Mouse (Mus musculus): ENCODE measurements around the gene Zfand6. TPM values are rescaled to one million over a fixed set of nuclear protein-coding genes. Genes with fewer than 3 reads are reported as not detected.

Gene Zfand6
- total and polyA plus RNA-seq, 2 experiments = 94.2 to 134 TPM

DNA sequence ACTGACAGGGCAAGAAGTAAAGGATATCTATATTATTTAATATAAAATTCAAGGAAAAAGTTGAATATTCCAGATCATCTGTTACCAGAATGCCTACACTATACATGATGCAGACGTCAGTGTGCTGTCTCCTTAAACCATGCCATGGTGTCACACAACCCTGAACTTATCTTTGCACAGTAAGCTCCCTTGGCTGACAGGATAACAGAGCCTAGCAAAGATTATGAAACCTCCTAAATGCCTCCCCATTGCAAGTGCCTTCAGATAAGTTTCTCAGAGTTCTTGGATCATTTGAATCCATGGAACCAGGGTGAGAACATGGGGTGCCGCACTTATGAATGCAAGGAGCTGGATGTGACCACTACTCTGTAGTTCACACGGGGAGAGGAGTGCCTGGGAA lies 57.9 kb downstream of the Zfand6 start:
- H3K4me3 ChIP-seq (ENCODE audit: insufficient read depth, low read depth, low read length) = no peak overlapping the region
- 91% methylated on average over 3 of the region's 3 CpGs for WGBS
- no peak for DNase-seq (ENCODE audit: extremely low read depth, low read depth, low spot score)
- H3K27ac ChIP-seq (replicated peaks; ENCODE audit: insufficient read depth, low read depth, low read length) = no peak overlapping the region
- no peak overlapping the region for H3K9ac ChIP-seq (ENCODE audit: low read depth, low read length)
- H3K4me1 ChIP-seq (ENCODE audit: control insufficient read depth, insufficient read depth, low read length) = peaks cover 5% of the 10 kb centered on the region; the same call in 1 of the 2 replicates
- no peak for TF ChIP-seq CTCF (IDR thresholded peaks at IDR 0.05; ENCODE audit: low read depth, low read length)
- TF ChIP-seq POLR2A (IDR thresholded peaks at IDR 0.05; ENCODE audit: extremely low read depth, insufficient read depth, low read length) = no peak
- peaks cover 3% of the 10 kb centered on the region; the same call in 1 of the 2 replicates for H3K79me2 ChIP-seq (ENCODE audit: control insufficient read depth, insufficient read depth, low read length)
- H3K36me3 ChIP-seq (ENCODE audit: control insufficient read depth, insufficient read depth, low read length) = peaks cover 28% of the 10 kb centered on the region
- H3K27me3 ChIP-seq (ENCODE audit: control insufficient read depth, insufficient read depth, low read length) = no peaks in the 10 kb centered on the region

DNA sequence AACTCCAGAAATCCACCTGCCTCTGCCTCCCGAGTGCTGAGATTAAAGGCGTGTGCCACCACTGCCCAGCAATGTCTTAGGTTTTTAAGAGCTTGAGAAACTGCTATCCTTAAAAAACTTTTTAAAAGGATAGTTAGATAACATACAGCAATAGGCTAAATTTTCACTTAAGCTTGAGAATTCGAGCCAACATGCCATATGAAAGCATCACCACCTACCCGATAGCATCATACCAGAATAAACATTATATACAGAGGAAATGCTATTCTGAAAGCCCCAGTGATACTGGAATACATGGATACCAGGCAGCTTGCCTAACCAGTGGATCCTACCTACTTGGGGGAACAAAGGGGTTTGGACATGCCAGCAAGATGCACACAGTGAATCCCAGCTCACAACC lies 66.0 kb downstream of the Zfand6 start:
- 96% methylated on average over 4 of the region's 4 CpGs for WGBS
- TF ChIP-seq POLR2A (IDR thresholded peaks at IDR 0.05; ENCODE audit: extremely low read depth, insufficient read depth, low read length) (no peak), CTCF (IDR thresholded peaks at IDR 0.05; ENCODE audit: low read depth, low read length) (no peak)
- Histone ChIP-seq H3K36me3 (ENCODE audit: control insufficient read depth, insufficient read depth, low read length) (peaks cover 23% of the 10 kb centered on the region), H3K27me3 (ENCODE audit: control insufficient read depth, insufficient read depth, low read length) (no peaks in the 10 kb centered on the region), H3K4me1 (ENCODE audit: control insufficient read depth, insufficient read depth, low read length) (no peaks in the 10 kb centered on the region), H3K79me2 (ENCODE audit: control insufficient read depth, insufficient read depth, low read length) (no peaks in the 10 kb centered on the region; the same call in 1 of the 2 replicates), H3K27ac (replicated peaks; ENCODE audit: insufficient read depth, low read depth, low read length) (no peak overlapping the region), H3K9ac (ENCODE audit: low read depth, low read length) (no peak overlapping the region), H3K4me3 (ENCODE audit: insufficient read depth, low read depth, low read length) (no peak overlapping the region)
- DNase-seq (ENCODE audit: extremely low read depth, low read depth, low spot score) = no peak

DNA sequence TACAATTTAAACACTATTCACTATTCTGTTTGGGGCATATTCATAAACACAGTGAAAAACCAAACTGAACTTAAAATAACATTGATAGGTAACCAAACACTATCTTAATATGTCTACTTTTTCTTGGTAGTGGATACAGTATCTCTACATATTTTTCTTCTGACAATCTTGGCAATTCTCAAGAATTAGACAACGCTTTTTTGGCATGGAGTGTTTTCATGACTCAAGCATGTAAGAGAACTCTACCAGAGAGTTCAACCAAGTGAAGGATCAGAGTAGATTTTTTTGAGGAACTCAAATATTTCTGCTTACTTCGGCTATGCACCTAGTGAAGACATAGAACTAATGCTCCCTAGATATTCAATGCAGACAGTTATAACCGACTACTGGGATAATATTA lies 68.8 kb downstream of the Zfand6 start:
- H3K4me3 ChIP-seq (ENCODE audit: insufficient read depth, low read depth, low read length) = no peak overlapping the region
- no peaks in the 10 kb centered on the region for H3K4me1 ChIP-seq (ENCODE audit: control insufficient read depth, insufficient read depth, low read length)
- no peaks in the 10 kb centered on the region for H3K27me3 ChIP-seq (ENCODE audit: control insufficient read depth, insufficient read depth, low read length)
- H3K79me2 ChIP-seq (ENCODE audit: control insufficient read depth, insufficient read depth, low read length) = no peaks in the 10 kb centered on the region; the same call in 1 of the 2 replicates
- 93% methylated on average over 3 of the region's 3 CpGs for WGBS
- no peak for DNase-seq (ENCODE audit: extremely low read depth, low read depth, low spot score)
- H3K36me3 ChIP-seq (ENCODE audit: control insufficient read depth, insufficient read depth, low read length) = peaks cover 47% of the 10 kb centered on the region
- H3K27ac ChIP-seq (replicated peaks; ENCODE audit: insufficient read depth, low read depth, low read length) = no peak overlapping the region
- no peak overlapping the region for H3K9ac ChIP-seq (ENCODE audit: low read depth, low read length)
- TF ChIP-seq POLR2A (IDR thresholded peaks at IDR 0.05; ENCODE audit: extremely low read depth, insufficient read depth, low read length) (no peak), CTCF (IDR thresholded peaks at IDR 0.05; ENCODE audit: low read depth, low read length) (no peak)

DNA sequence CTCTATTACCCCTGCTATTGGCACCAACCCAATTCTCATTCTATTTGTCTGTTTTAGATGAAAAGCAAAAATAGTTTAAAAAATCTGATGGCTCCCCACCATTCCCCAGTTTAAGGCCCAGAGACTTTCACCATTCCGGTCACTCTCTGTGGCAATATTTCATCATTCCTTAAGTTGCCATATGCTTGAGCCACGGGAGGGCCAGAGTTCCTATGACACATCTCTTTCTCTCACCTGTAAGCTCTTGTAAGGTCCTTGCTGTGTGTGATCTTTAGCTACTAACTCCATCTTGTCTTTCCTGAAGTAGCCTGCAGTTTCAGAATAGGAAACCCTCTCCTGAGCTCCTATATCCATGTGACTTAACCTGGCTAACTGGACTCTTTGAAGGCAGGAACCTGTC lies 70.8 kb downstream of the Zfand6 start:
- 97% methylated on average over 2 of the region's 2 CpGs for WGBS
- TF ChIP-seq CTCF (IDR thresholded peaks at IDR 0.05; ENCODE audit: low read depth, low read length) (no peak), POLR2A (IDR thresholded peaks at IDR 0.05; ENCODE audit: extremely low read depth, insufficient read depth, low read length) (no peak)
- no peak overlapping the region for H3K4me3 ChIP-seq (ENCODE audit: insufficient read depth, low read depth, low read length)
- H3K36me3 ChIP-seq (ENCODE audit: control insufficient read depth, insufficient read depth, low read length) = peaks cover 54% of the 10 kb centered on the region
- no peaks in the 10 kb centered on the region for H3K4me1 ChIP-seq (ENCODE audit: control insufficient read depth, insufficient read depth, low read length)
- no peak for DNase-seq (ENCODE audit: extremely low read depth, low read depth, low spot score)
- no peaks in the 10 kb centered on the region for H3K27me3 ChIP-seq (ENCODE audit: control insufficient read depth, insufficient read depth, low read length)
- no peaks in the 10 kb centered on the region; the same call in 1 of the 2 replicates for H3K79me2 ChIP-seq (ENCODE audit: control insufficient read depth, insufficient read depth, low read length)
- no peak overlapping the region for H3K27ac ChIP-seq (replicated peaks; ENCODE audit: insufficient read depth, low read depth, low read length)
- no peak overlapping the region for H3K9ac ChIP-seq (ENCODE audit: low read depth, low read length)

DNA sequence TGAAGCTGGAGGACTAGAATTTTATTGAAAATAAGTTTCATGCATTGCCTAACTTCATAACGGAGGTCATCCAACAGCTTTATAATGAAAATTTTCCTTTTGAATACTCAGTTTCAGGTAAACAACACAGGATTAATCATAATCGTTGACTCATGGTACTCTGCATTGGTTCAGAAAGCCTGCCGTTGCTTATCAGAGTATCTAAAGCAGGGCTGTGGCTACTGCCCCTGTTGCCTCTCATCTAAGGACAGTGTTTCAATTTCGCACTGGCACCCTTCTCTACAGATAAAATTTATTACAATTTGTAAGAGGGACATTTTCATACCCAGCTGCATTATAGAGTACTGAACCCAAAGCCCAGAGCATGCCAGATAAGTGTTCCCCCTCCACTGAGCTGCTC lies 77.3 kb downstream of the Zfand6 start:
- Histone ChIP-seq H3K9ac (ENCODE audit: low read depth, low read length) (no peak overlapping the region), H3K79me2 (ENCODE audit: control insufficient read depth, insufficient read depth, low read length) (no peaks in the 10 kb centered on the region), H3K4me1 (ENCODE audit: control insufficient read depth, insufficient read depth, low read length) (no peaks in the 10 kb centered on the region), H3K4me3 (ENCODE audit: insufficient read depth, low read depth, low read length) (no peak overlapping the region), H3K27ac (replicated peaks; ENCODE audit: insufficient read depth, low read depth, low read length) (no peak overlapping the region), H3K27me3 (ENCODE audit: control insufficient read depth, insufficient read depth, low read length) (no peaks in the 10 kb centered on the region), H3K36me3 (ENCODE audit: control insufficient read depth, insufficient read depth, low read length) (peaks cover 27% of the 10 kb centered on the region)
- no peak for DNase-seq (ENCODE audit: extremely low read depth, low read depth, low spot score)
- TF ChIP-seq POLR2A (IDR thresholded peaks at IDR 0.05; ENCODE audit: extremely low read depth, insufficient read depth, low read length) (no peak), CTCF (IDR thresholded peaks at IDR 0.05; ENCODE audit: low read depth, low read length) (no peak)
- 75% methylated on average over 4 of the region's 4 CpGs for WGBS

DNA sequence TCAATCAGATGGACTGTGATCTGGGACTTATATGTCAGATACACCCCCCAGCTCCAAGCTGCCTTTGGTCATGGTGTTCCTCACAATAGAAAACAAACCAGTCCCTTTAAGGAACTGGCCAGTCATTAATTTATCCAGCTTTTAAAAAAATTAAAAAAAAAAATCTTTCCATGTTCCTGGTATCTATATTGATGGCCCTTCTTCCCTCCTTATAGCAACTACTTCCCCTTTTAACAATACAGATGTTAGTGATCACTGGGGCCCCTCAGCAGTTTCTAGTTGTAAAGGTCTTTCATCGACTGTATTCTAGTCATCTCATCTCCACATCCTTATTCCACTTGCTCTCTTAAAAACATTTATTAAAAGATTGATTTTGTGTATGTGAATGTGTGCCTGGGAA lies 78.2 kb downstream of the Zfand6 start:
- no peak for TF ChIP-seq CTCF (IDR thresholded peaks at IDR 0.05; ENCODE audit: low read depth, low read length)
- no peak for TF ChIP-seq POLR2A (IDR thresholded peaks at IDR 0.05; ENCODE audit: extremely low read depth, insufficient read depth, low read length)
- H3K36me3 ChIP-seq (ENCODE audit: control insufficient read depth, insufficient read depth, low read length) = peaks cover 20% of the 10 kb centered on the region
- H3K27me3 ChIP-seq (ENCODE audit: control insufficient read depth, insufficient read depth, low read length) = no peaks in the 10 kb centered on the region
- 80% methylated on average over 1 of the region's 1 CpGs for WGBS
- no peaks in the 10 kb centered on the region for H3K79me2 ChIP-seq (ENCODE audit: control insufficient read depth, insufficient read depth, low read length)
- peaks cover 2% of the 10 kb centered on the region for H3K4me1 ChIP-seq (ENCODE audit: control insufficient read depth, insufficient read depth, low read length)
- no peak overlapping the region for H3K4me3 ChIP-seq (ENCODE audit: insufficient read depth, low read depth, low read length)
- H3K27ac ChIP-seq (replicated peaks; ENCODE audit: insufficient read depth, low read depth, low read length) = no peak overlapping the region
- H3K9ac ChIP-seq (ENCODE audit: low read depth, low read length) = no peak overlapping the region
- no peak for DNase-seq (ENCODE audit: extremely low read depth, low read depth, low spot score)
